Mouse (Mus musculus): Measurements from ENCODE around the gene Mgll. TPM values are rescaled to one million over a fixed set of nuclear protein-coding genes. Genes with fewer than 3 reads are reported as not detected.

The Mgll gene
- polyA plus RNA-seq, 1 experiment: 19.9 TPM

DNA sequence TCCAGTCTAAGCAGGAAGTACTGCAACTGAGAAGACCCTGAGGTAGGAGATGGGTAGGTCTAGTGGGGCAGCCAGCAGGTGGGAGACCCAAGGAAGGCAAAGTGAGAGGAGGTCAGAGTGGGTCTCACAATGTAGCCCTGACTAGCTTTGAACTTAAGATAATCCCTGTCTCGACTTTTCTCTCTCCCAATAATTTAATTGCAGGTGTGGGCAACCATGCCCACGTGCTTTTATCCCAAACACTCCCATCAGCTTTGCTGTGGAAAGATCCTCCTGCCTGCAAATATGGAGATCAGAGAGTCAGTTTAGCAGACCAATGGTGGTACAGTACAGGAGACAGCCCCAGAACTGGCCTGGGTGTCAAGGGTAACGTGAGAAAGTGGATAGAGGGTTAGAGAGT is 116.0 kb downstream of the Mgll start:
- no peak for TF ChIP-seq POLR2A (IDR thresholded peaks at IDR 0.05; ENCODE audit: low read depth, low read length)
- no peak overlapping the region for H3K4me3 ChIP-seq (ENCODE audit: insufficient read depth, low read length)
- H3K27ac ChIP-seq (ENCODE audit: insufficient read depth, low read length): no peak overlapping the region
- no peaks in the 10 kb centered on the region for H3K4me1 ChIP-seq (ENCODE audit: control insufficient read depth, insufficient read depth, low read length)

DNA sequence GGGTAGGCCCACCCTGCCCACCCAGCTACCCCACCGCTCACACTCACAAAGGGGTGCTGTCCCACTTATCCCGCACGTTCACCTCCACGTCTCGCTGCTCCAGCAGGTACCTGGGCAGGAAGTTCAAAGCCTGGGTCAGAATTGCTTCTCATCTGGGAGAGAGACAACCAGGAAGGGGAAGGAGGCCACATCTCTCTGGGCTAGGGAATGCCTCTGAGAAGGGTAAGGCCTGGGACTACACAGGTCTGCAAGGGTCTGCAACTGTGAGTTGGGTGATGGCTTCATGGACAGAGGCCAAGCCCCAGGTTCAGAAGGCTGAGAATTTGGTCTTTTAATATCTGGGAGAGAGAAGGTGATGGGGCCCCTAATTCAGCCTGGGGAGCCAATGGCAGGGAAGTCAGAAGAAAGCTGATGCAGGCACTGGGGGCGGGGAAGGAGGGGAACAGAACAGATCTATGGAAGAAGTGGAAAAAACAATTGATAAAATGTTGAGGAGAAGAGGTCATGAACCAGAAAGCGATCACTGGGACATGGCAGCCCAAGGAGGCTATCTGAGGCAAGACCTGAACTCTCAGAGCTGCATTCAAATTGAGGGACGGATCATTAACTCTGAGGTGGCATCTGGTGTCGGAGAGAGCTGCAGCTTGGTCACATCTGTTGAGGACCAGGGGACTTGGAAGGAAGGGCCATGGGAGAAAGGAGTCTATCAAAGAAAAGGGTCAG is 116.7 kb downstream of the Mgll start:
- TF ChIP-seq CTCF (IDR thresholded peaks at IDR 0.05; ENCODE audit: borderline replicate concordance, insufficient read depth, low read length) (no peak), POLR2A (IDR thresholded peaks at IDR 0.05; ENCODE audit: low read depth, low read length) (no peak)
- 0 out of 2 replicates have a peak overlapping the region, but pooled peaks have one; percentile 21 for H3K27ac ChIP-seq (ENCODE audit: insufficient read depth, low read length)
- H3K4me3 ChIP-seq (ENCODE audit: insufficient read depth, low read length): peak overlapping the region; percentile 83

DNA sequence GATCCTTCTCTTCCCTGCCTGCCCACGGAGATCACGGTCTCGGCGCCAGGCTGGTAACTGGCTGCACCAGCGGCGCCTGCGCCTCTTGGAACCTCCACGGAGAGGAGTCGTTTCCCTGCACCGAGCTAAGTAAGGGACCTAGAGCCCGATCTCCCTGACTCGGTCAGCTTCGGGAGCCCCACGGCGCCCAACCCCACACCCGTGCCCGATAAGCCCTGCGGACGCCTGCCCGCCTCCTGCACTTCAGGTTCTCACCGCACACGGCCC is 117.2 kb downstream of the Mgll start:
- TF ChIP-seq CTCF (IDR thresholded peaks at IDR 0.05; ENCODE audit: borderline replicate concordance, insufficient read depth, low read length) (no peak), POLR2A (IDR thresholded peaks at IDR 0.05; ENCODE audit: low read depth, low read length) (no peak)
- Histone ChIP-seq H3K27ac (ENCODE audit: insufficient read depth, low read length) (0 out of 2 replicates have a peak overlapping the region, but pooled peaks have one; percentile 21), H3K4me1 (ENCODE audit: control insufficient read depth, insufficient read depth, low read length) (no peaks in the 10 kb centered on the region), H3K4me3 (ENCODE audit: insufficient read depth, low read length) (peak overlapping the region; percentile 83)

More for the DNA sequence above, 116.7 kb downstream of the Mgll start:
- no peaks in the 10 kb centered on the region for H3K4me1 ChIP-seq (ENCODE audit: control insufficient read depth, insufficient read depth, low read length)

DNA sequence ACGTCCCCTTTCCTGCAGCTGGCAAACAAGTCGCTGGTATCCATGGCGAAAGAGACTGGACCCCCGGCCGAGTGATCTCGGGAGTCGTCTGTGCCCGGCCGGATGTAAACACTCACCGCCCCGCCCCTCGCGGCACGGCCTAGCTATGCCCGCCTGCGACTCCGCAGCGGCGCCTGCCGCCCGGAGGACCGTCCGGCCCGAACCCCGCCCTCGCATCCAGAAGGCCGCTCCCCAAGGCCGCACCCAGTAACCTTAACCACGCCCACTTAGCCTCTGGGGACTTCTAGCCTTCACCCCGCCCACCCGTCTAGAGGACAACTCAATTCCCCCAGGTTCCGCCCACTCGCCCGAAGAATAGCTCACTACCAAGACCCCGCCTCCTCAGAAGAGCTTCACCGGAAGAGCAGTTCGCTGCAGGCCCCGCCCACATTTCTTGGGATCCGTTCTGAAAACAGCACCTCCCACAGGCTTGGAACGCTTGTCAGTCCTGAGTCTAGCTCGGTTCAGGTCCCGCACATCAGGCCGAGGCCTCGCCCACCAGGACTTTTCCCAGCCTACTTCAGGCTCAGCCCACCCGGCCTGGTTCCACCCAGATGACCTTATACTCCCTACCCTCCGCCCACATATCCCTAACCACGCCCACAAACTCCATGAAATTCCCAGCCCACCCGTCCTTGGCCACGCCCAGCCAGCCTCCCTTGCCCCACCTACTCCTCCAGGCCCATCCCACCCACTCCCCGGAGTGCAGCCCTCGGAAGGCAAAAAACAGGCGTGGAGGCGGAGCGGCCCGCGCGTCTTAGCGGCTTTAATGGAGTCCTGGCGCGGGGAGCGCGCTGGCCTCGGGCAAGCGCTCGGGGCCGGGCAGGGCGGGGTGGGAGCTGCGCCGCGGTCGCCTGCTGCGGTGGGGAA is 117.8 kb downstream of the Mgll start, which contains the start of gene Abtb1:
TSS of gene Abtb1 (minus strand) at position 204 of the 909 bp plus-strand sequence.
- Histone ChIP-seq H3K4me1 (ENCODE audit: control insufficient read depth, insufficient read depth, low read length) (no peaks in the 10 kb centered on the region), H3K27ac (ENCODE audit: insufficient read depth, low read length) (0 out of 2 replicates have a peak within 1 kb of the TSS, but pooled peaks have one; percentile 21), H3K4me3 (ENCODE audit: insufficient read depth, low read length) (peak within 1 kb of the TSS; percentile 83)
- peak; percentile 55; the same call in 1 of the 2 replicates for TF ChIP-seq CTCF (IDR thresholded peaks at IDR 0.05; ENCODE audit: borderline replicate concordance, insufficient read depth, low read length)
- TF ChIP-seq POLR2A (IDR thresholded peaks at IDR 0.05; ENCODE audit: low read depth, low read length): peak; percentile 66

DNA sequence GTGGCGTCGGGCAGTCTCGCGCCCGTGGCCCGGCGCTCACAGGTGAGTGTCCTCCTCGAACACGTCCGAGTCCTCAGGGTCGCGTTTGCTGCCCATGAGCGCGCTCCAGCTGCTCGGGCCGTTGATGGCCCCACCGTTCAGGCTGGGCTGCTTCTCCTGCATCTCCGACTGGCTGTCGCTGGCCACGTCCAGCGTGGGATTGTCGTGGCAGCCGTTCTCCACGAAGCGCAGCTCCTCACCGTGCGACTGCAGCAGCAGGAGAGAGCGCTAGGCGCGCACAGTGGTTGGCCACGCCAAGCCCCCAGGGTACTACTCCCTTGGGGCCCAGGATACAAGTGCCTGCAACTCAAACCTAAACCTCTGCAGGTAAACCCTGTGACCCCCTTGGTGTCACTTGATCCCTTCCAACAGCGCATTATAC is 118.5 kb downstream of the Mgll start:
- no peaks in the 10 kb centered on the region for H3K4me1 ChIP-seq (ENCODE audit: control insufficient read depth, insufficient read depth, low read length)

DNA sequence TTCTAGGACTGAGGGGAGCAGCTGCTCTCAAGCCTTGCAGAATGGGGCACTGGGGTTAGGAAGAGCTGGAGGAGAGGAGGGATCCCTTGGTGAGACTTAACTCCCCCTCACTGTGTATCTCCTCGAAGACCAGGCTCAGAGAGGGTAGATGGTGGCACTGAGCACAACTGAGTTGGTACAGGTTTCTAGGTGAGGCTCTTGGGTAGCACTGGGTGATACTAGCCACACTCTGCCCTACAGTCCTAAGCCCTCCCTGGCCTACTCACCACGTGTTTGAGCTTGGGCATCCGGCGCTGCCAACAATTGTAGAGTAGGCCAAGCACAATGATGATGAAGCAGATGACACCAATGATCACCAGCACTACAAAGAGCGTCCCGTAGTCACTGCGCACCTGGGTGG is 119.0 kb downstream of the Mgll start:
- Histone ChIP-seq H3K27ac (ENCODE audit: insufficient read depth, low read length) (no peak overlapping the region), H3K4me1 (ENCODE audit: control insufficient read depth, insufficient read depth, low read length) (no peaks in the 10 kb centered on the region), H3K4me3 (ENCODE audit: insufficient read depth, low read length) (peak overlapping the region; percentile 49)
- no peak for TF ChIP-seq CTCF (IDR thresholded peaks at IDR 0.05; ENCODE audit: borderline replicate concordance, insufficient read depth, low read length)
- TF ChIP-seq POLR2A (IDR thresholded peaks at IDR 0.05; ENCODE audit: low read depth, low read length): no peak

More for the DNA sequence above, 118.5 kb downstream of the Mgll start:
- TF ChIP-seq POLR2A (IDR thresholded peaks at IDR 0.05; ENCODE audit: low read depth, low read length) (no peak), CTCF (IDR thresholded peaks at IDR 0.05; ENCODE audit: borderline replicate concordance, insufficient read depth, low read length) (no peak)
- H3K27ac ChIP-seq (ENCODE audit: insufficient read depth, low read length): 0 out of 2 replicates have a peak overlapping the region, but pooled peaks have one; percentile 3
- peak overlapping the region; percentile 49 for H3K4me3 ChIP-seq (ENCODE audit: insufficient read depth, low read length)

DNA sequence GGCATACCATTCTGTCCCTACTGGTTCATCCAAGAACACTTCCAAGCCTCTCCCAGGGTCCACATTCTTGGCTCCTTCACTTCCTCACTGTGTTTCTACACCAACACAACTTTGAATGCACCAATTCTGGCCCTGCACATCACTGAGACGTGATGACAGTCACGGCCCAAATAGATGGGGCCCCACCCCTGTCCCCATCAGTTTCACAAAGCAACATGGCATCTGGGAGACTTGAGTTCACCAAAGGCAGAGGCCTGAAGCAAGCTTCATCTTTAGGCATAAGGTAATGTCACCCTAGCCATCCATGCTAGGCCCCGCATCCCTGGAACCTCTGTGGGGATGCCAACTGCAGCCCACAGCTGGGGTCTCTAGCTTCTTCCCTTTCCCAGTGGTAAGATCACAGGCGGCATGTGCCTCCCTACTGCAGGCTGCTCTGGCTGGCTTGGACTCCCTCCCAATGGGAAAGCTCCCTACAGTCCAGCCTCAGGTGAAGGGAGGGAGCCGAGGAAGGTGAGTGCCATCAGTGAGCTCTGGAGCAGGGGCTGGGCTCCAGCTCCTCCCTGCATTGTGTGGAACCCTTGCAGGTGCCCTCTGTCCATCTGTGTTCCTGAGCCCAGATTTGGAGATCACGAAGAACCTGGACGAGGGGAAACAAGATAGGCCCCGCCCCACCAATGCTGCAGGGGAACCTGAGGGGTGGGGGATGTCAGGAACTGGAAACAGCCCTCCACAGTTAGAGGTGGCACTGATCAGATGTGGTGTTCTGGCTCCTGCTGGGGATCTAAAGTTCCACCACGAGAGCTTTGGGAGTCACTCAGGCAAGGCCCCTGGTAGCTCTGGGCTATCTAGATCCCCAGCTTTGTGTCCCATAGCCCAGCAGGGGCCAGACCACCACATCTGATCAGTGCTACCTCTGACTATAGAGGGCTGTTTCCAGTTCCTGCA is 119.8 kb downstream of the Mgll start:
- Histone ChIP-seq H3K27ac (ENCODE audit: insufficient read depth, low read length) (no peak overlapping the region), H3K4me1 (ENCODE audit: control insufficient read depth, insufficient read depth, low read length) (no peaks in the 10 kb centered on the region), H3K4me3 (ENCODE audit: insufficient read depth, low read length) (no peak overlapping the region)
- TF ChIP-seq CTCF (IDR thresholded peaks at IDR 0.05; ENCODE audit: borderline replicate concordance, insufficient read depth, low read length) (no peak), POLR2A (IDR thresholded peaks at IDR 0.05; ENCODE audit: low read depth, low read length) (no peak)

DNA sequence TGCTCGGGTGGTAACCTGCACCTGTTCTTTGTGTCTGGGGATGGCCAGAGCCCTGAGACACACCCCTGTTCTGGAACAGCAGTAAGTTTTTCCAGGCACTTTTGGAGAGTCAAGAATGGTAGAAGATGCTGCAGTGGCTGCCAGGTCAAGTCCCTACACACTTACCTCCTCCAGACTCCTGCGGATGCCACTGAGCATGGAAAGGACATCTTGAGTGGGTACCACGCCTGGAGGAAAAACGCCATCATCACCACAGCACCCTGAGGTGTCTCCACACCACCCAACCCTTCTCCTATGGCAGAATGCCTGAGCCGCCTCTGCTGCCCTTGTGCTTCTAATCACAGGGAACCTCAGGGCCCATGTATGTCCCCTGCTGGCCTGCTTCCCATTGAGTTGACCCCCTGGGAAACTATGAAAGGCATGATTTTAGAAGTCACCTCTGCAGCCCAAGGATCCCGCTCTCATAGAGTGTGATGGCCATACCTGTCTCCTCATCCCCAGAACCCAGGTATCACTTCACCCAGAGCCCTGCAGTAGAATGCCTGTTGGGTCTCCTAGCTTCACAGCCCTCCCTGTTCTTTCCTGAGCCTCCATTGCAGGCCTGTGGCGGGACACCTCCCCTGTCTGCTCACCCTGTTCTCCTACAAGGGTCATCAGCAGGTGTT is 120.8 kb downstream of the Mgll start:
- no peak for TF ChIP-seq POLR2A (IDR thresholded peaks at IDR 0.05; ENCODE audit: low read depth, low read length)
- no peak for TF ChIP-seq CTCF (IDR thresholded peaks at IDR 0.05; ENCODE audit: borderline replicate concordance, insufficient read depth, low read length)
- Histone ChIP-seq H3K4me3 (ENCODE audit: insufficient read depth, low read length) (no peak overlapping the region), H3K27ac (ENCODE audit: insufficient read depth, low read length) (no peak overlapping the region), H3K4me1 (ENCODE audit: control insufficient read depth, insufficient read depth, low read length) (no peaks in the 10 kb centered on the region)

DNA sequence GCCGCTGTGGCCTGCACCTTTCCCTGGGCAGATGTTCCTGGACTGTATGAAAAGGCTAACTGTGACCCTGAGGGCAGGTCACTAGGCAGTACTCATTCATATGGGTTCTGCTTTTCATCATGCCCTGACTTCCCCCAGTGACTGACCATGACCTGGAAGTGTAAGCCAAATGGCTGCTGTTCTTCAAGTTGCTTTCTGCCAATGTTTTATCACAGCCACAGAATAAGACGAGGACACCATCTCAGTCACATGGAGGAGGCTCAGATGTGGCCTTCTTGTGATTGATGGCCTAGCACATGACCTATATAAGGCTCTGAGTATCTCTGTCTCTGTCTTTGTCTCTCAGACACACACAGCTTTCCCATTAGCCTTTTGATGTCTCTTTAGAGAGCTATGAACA is 123.4 kb downstream of the Mgll start:
- H3K27ac ChIP-seq (ENCODE audit: insufficient read depth, low read length): no peak overlapping the region
- no peak for TF ChIP-seq POLR2A (IDR thresholded peaks at IDR 0.05; ENCODE audit: low read depth, low read length)
- TF ChIP-seq CTCF (IDR thresholded peaks at IDR 0.05; ENCODE audit: borderline replicate concordance, insufficient read depth, low read length): no peak
- H3K4me1 ChIP-seq (ENCODE audit: control insufficient read depth, insufficient read depth, low read length): no peaks in the 10 kb centered on the region
- no peak overlapping the region for H3K4me3 ChIP-seq (ENCODE audit: insufficient read depth, low read length)
